Mouse (Mus musculus): ENCODE results near the gene Nid1.
"Not testable (repeated sequence)": the region's sequence is repeated elsewhere in the genome, so short reads cannot be mapped to it uniquely, and the experiment has no call there.

GRCm38 (mm10) chr13:13467249-13467648 is 29.9 kb downstream of the Nid1 start:
- TF ChIP-seq POLR2A (IDR thresholded peaks at IDR 0.05; ENCODE audit: low read depth, low read length); CTCF (IDR thresholded peaks at IDR 0.05; ENCODE audit: extremely low read depth, insufficient read depth, insufficient read length, insufficient replicate concordance): not testable (repeated sequence)

Measured in spleen, adult 2 months (tissue).